Mouse (Mus musculus): ENCODE measurements around the gene Vmn2r59.
"Not testable (repeated sequence)": the region's sequence is repeated elsewhere in the genome, so short reads cannot be mapped to it uniquely, and the experiment has no call there.

Gene Vmn2r59

DNA sequence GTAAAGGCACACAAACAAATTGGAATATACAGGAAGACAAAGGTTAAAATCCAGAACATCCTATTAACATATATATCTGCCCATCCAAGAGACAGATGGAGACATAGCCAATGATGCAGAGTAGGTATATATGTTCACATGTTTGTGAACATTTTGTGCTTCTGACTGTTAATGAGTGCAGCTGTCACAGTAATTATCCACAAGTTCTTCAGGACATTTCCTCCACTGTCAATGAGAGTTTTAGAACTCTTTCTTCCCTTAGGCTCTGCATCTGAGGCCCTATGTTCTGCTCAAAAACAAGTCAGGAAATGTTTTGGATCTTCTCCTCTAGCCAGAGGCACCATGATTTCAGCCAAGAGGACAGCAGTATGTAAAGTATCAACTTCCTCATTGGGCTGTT, at the start of gene Vmn2r59:
Gene Vmn2r59 (minus strand): TSS at position 101 of the 400 bp plus-strand sequence.
- no peak for DNase-seq

DNA sequence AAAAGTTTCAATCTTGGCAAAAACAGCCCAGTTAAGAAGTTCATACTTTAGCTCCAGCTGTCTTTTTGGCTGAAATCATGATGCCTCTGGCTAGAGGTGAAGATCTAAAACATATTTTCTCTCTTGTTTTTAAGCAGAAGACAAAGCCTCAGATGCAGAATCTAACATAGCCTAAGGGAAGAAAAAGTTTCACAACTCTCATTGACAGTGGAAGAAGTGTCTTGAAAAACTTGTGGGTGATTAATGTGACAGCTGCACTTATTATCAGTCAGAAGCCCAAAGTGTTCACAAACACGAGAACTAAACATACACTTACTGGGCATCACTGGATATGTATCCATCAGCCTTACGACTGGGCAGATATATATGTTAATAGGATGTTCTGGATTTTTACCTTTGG, 48.6 kb upstream of the Vmn2r59 start, which contains the start of gene Vmn2r60:
Gene Vmn2r60 (plus strand): TSS at position 301 of the 400 bp plus-strand sequence.
- no peak for DNase-seq

DNA sequence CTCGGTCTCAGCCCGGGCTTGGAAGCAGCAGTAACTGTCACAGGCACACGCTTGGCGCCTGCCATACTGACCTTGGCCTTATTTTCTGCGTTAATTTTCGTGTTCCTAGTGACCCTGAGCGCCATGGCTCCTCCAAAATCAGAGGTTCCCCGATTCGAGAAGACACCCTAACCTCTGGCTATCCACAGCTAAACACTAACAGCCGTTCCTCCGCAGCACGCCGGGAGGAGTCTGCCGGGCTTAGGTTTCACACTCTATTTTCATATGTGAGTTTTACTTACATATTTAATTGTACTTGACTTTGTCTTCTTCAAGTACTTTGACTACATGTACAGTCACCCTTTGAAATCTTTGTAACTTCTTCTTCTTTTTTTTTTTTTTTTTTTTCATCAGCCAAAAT, 48.2 kb upstream of the Vmn2r59 start:
- not testable (repeated sequence) for DNase-seq

Measured in thymus, postnatal 25 days (tissue).